Mouse (Mus musculus): ENCODE measurements around the gene Cped1.

DNA sequence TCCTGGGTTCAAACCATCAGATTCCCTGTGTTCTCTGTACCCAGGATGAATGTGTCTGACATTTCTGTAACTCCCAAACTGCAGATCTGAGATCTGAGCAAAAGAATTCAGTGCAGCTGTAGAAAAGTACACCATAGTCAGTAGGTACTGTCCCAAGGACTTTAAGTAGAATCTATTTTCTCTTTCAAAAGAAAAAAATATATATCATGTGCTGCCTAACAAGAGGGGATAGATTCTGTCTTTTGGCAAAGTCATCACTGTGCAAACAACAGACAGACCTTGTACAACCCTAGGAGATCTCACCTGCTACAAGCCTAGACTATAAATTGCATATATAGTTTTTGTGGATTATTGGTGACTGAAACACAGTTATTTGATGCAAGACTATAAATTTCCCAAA lies 283.0 kb downstream of the Cped1 start:
- no peak for TF ChIP-seq CTCF (IDR thresholded peaks at IDR 0.05; ENCODE audit: insufficient read depth, low read depth, low read length)
- no peak for TF ChIP-seq POLR2A (IDR thresholded peaks at IDR 0.05; ENCODE audit: insufficient read depth, low read depth, low read length)

All from olfactory bulb, adult 2 months (tissue).